12 mouse cellular contexts compared by ENCODE assay signal in the genomic region with DNA sequence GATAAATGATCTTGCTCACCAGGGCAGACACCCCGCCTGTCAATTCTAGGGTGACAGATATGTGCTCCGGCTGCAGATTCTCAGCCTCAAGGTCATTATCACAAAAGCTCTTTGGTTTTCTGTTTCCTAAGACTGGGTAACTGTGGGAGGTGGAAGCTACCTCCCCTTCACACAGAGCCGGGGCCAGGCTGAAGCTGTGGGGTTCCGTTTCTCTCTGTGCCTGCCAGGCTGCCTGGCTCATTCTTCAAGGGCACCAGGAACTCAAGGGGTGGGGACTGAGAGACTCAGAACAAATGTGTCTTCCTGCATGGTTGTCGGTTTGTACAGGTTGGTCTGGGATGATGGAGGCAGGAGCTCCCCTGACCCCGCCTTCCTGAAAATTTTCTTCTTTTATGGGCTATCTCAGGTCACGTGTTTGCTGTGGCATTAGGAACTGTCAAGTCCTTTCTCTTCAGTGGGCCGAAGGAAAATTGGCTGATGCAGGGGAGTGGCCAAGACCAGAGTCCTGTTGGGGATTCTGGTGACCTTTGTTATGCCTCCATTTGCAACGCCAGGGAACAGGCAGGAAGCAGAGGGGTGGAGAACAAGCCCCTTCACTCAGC.
DNase-seq lines count a peak whose midpoint lies in the region; ATAC-seq and TF ChIP-seq lines count a peak whose summit lies in the region.
"Had no signal": no experiment of that assay in that cellular context is flagged by ENCODE, and none has a peak within 500 bp of the region (broad histone marks: within the 10 kb centered on the region; RNA-seq: fewer than 3 reads in every experiment).

No protein-coding gene starts in this region.

- peak; percentile 69 to 87 for ATAC-seq in hematopoietic stem cell, adult 5-6 weeks (replicated peaks in 1 of 2; ENCODE audit: insufficient read depth in 1 of 2, low FRiP score in 2 of 2, low TSS enrichment in 1 of 2, low read depth in 1 of 2, poor library complexity in 2 of 2, severe bottlenecking in 2 of 2)
- ATAC-seq in forebrain, embryonic 12.5 days (ENCODE audit: low FRiP score): no peak

- no peaks in the 10 kb centered on the region for H3K4me1 ChIP-seq in thymus, adult 2 months (replicated peaks; ENCODE audit: control insufficient read depth, insufficient read depth, low read length)
- peaks cover 19% of the 10 kb centered on the region for H3K4me1 ChIP-seq in forebrain, embryonic 12.5 days

- 12% methylated on average over 9 of the region's 9 CpGs for WGBS in thymus, adult 2 months
- 55% methylated on average over 9 of the region's 9 CpGs for WGBS in forebrain, embryonic 12.5 days

- DNase-seq in adrenal gland, adult 2 months: peak; percentile 29
- no peak for DNase-seq in adrenal gland, postnatal 25 days
- peak; percentile 5 for DNase-seq in thymus, postnatal 25 days
- no peak for DNase-seq in thymus, adult 2 months
- no peak for DNase-seq in layer of hippocampus, postnatal 36 days
- DNase-seq in layer of hippocampus, adult 18-20 months (ENCODE audit: low spot score in 2 of 2): no peak
- DNase-seq: gastrocnemius, postnatal 36 days; heart, postnatal 10 days; retina, postnatal 1 day had no signal

- no peak overlapping the region for H3K4me2 ChIP-seq in forebrain, embryonic 12.5 days
- H3K4me2 ChIP-seq: kidney, embryonic 15.5 days had no signal

- H3K27me3 ChIP-seq in thymus, adult 2 months (ENCODE audit: control insufficient read depth, insufficient read depth, low read length): no peaks in the 10 kb centered on the region
- H3K27me3 ChIP-seq in forebrain, embryonic 12.5 days: 0 out of 2 replicates have a peak, but pooled peaks cover 4% of the 10 kb centered on the region

- no peaks in the 10 kb centered on the region for H3K36me3 ChIP-seq in thymus, adult 2 months (ENCODE audit: control insufficient read depth, insufficient read depth, low read length)
- H3K36me3 ChIP-seq in forebrain, embryonic 12.5 days (replicated peaks): no peaks in the 10 kb centered on the region
- H3K36me3 ChIP-seq: kidney, embryonic 15.5 days had no signal

- no peak for TF ChIP-seq POLR2A in thymus, adult 2 months (IDR thresholded peaks at IDR 0.05; ENCODE audit: control insufficient read depth, extremely low read depth, insufficient read depth, low read length, poor library complexity)

- H3K9me3 ChIP-seq in forebrain, embryonic 12.5 days: no peaks in the 10 kb centered on the region
- H3K9me3 ChIP-seq: kidney, embryonic 15.5 days had no signal

- TF ChIP-seq CTCF in thymus, adult 2 months (IDR thresholded peaks at IDR 0.05; ENCODE audit: borderline replicate concordance, control insufficient read depth, extremely low read depth, insufficient read depth, low read length, poor library complexity): no peak

- H3K4me3 ChIP-seq in thymus, adult 2 months (ENCODE audit: control insufficient read depth, insufficient read depth, low read length): no peak overlapping the region
- no peak overlapping the region for H3K4me3 ChIP-seq in forebrain, embryonic 12.5 days (replicated peaks)
- H3K4me3 ChIP-seq: kidney, embryonic 15.5 days had no signal

- H3K27ac ChIP-seq in thymus, adult 2 months (ENCODE audit: control insufficient read depth, insufficient read depth, low read length): no peak overlapping the region
- no peak overlapping the region for H3K27ac ChIP-seq in forebrain, embryonic 12.5 days
- H3K27ac ChIP-seq: kidney, embryonic 15.5 days had no signal

- H3K9ac ChIP-seq in forebrain, embryonic 12.5 days: no peak overlapping the region
- H3K9ac ChIP-seq: kidney, embryonic 15.5 days had no signal

Comparison
In these comparisons a context has a peak if more than half of its experiments do, and no peak if none do; other contexts are left out.
1. DNase-seq: peak in adrenal gland, adult 2 months (single experiment) and thymus, postnatal 25 days (single experiment); none in adrenal gland, postnatal 25 days (single experiment), thymus, adult 2 months (single experiment), layer of hippocampus, postnatal 36 days (0 of 2) and layer of hippocampus, adult 18-20 months (0 of 2).